Mouse (Mus musculus) layer of hippocampus, adult 18-20 months (tissue): Measurements from ENCODE around the gene Kcnk7. TPM values are rescaled to one million over a fixed set of nuclear protein-coding genes. Genes with fewer than 3 reads are reported as not detected.
A peak's percentile ranks its signal among the peaks of the same experiment; 100 is the strongest.

Experiments used
- DNase-seq, 2 experiments: peaks; one replicate each; pipeline ENCODE4 v3.0.0; 2022; ENCODE audit warnings: low spot score in 2 of 2
- total RNA-seq, 2 experiments: library from RNA; stranded (reverse); gene quantifications; 2 replicates each; pipeline ENCODE4 v1.2.3; 2021

The Kcnk7 gene
- total RNA-seq, 2 experiments from 2014 or later = not detected

DNA sequence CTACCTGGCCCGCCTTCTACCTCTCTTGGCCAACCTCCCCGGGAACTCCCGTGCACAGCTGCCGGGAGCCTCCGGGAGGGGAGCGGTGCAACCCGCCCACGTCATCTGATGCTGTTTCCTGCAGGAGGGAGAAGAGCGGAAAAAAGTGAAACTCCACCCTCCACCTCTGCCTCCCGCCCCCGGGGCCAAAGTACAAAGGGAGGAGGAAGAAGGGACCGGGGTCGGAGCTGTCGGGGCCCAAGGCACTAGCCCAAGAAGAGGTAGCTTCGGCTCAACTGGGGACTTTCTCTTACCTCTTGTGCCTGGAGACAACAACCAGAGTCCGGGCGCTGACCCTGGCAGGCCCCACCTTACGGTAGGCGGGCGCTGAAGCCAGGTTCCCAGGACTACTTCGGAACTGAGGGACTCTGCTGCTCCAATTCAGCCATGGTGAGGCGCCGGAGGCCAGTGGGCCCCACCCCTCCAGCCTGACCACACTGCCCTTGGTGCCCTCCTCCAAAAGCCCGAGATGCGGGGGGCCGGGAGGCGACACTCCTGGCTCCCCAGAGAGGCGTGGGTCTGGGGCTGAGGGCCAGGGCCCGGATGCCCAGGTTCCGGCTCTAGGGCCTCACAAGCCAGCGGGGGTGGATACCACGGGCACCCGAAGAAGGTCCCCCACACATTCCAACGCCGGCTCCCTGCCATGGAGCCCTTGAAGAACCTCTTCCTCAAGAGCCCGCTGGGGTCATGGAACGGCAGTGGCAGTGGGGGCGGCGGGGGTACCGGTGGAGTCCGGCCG, 14.4 kb upstream of the Kcnk7 start:
- peak; percentile 67 to 76 for DNase-seq

DNA sequence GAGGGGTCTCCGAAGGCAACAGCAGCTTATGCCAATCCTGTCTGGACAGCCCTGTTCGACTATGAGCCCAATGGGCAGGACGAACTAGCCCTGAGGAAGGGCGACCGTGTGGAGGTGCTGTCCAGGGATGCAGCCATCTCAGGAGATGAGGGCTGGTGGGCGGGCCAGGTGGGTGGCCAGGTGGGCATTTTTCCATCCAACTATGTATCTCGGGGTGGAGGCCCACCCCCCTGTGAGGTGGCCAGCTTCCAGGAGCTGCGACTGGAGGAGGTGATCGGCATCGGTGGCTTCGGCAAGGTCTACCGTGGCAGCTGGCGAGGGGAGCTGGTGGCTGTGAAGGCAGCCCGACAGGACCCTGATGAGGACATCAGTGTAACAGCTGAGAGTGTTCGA, 13.8 kb upstream of the Kcnk7 start:
- DNase-seq = no peak

DNA sequence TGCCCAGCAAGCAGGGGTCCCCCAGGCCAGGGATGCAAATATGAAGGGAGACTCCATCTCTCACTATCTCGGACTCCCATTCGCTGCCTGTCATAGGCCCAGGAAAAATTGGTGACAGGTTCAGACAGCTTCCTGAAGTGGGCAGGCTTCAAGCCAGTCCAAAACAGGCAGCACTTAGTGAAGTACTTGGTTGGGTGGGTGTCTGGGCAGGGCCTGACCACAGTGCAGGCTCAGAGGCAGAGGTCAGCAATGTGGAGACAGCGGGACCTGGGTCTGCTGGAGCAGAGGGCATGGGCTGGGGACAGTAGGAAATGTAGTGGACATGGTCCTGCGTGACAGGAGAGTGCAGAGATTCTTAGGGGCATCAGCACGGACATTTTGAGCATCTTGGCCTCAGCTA, 12.6 kb upstream of the Kcnk7 start:
- DNase-seq = no peak

DNA sequence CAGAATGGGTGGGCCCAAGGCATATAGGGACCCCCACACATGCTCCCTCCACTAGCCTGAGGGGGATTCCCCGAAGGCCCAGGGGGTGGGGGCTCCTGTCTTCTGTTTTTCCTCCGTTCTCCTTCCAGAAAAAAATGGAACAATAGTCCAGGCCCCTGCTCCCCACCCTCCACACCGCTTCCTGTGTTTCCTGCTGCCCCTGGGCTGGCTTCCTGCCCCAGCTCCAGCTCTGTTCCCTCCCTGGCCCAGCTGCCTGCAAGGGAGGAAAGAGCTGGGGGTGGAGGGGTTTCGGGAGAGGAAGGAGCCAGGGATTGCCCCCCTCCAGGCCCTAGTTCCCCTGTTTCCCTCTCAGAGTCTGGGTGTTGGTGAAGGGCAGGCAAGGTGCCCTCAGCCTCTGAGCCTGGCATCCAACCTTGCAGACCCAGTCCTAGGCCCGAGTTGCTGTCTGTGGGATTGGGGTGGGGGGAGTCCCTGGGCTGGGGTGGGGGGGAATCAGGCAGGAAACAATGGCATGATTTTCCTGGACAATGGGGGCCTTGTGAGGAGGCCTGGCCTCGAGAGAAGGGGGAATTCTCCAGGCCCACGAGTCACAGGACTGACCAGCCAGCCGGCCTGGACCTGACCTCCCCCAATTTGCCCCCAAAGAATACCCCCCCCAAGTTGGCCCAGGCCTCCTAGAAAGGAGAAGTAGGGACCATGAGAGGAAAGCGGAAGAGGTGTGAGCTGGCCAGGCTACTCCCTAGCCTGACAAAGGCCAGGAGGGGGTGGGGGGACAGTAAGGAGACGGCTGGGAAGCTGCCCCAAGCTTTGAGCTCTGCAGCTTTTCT, 11.9 kb upstream of the Kcnk7 start:
- no peak for DNase-seq

DNA sequence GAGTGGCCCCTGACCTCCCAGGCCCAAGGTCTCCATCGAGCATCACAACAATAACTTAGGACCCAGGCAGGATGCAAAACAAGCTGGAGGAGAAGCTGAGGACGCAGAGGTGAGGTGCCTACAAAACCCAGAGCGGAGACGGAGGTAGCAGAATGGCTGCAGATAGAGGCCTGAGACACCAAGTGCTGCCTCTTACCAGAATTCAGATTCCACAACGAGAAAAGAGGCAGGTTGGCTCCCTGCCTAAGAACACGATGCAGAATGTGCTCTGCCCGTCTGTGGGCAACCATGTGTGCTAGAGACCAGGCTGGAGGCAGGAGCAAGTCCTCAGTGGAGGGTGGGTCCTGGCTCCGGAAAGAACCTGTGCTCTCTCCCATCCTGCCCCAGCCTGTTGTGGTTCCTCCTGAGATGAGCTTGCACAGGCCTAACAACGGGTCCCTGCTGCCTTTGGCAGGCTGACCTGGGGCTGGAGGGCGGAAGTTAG, 11.2 kb upstream of the Kcnk7 start:
- peak in 1 of 2 experiments; percentile 63 for DNase-seq

DNA sequence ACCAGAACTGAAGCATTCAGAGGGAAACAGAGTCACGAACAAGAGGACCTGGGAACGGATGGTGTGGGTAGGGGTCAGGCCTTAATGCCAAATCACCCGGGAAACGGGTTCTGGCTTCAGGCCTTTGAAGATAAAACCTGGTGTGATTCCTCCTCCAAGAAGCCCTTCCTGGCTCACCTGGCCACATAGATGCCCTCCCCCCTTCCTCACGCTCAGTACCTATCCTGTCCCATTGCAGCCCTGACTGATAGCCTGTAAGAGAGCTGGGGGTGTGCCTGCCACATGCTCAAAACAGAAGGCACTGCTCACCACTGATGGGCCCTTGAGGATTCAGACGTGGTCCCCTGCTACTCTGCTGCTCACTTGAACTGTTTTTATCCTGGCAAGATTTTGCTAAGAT, 10.4 kb upstream of the Kcnk7 start:
- no peak for DNase-seq

DNA sequence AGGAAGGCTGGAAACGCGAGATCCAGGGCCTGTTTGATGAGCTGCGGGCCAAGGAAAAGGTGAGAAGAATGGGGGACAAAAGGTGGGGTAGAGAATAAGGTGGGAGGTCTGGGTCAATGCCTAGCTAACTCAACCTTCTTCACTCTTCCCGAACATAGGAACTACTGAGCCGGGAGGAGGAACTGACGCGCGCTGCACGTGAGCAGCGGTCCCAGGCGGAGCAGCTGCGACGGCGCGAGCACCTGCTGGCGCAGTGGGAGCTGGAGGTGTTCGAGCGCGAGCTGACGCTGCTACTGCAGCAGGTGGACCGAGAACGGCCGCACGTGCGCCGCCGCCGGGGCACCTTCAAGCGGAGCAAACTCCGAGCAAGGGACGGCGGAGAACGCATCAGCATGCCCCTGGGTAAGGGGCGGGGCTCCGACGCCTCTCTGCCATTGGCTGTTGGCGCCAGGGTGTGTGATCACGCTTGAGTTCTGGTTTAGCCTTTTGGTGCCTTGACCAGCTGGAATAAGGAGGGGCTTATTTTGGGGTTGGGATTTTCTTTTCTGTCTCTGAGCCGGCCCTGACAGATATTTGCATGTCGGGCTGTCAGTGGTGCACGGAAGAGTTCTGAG, 8.2 kb upstream of the Kcnk7 start:
- no peak for DNase-seq

DNA sequence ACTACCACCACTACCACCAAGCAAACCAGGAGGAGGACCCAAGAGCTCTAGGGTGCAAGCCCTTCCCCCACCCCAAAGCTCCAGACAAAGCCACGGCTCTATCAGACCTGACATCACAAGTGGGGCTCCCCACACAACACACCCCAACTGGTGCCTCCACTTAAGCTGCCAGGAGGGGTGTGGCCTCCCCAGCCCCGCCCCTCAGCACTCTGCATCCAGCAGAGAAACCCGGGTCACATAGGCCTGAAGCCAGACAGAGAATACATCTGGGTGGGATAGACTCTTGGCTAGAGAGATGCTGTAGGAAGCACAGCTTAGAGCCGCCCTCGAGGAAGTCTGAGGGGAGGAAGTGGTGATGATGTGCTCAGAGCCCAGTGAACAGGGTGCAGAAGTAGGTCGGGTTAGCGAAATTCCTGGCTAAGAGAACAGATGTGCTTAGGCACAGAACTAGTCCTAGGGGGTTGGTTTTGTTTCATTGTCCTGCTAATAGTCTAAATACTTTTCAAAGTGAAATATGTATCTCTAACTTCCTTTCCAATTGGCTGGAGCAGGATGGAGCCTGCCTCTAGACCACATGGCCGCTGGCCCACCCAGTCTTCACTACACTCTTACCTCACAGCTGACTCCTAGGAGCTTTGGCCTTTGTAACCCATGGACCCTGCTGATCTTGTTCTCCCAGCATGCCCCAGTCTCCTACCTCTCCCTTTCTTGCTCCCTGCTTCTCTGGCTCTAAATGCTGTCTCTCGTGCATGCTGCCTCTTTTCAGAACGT, 819 bp downstream of the Kcnk7 start:
- no peak for DNase-seq

DNA sequence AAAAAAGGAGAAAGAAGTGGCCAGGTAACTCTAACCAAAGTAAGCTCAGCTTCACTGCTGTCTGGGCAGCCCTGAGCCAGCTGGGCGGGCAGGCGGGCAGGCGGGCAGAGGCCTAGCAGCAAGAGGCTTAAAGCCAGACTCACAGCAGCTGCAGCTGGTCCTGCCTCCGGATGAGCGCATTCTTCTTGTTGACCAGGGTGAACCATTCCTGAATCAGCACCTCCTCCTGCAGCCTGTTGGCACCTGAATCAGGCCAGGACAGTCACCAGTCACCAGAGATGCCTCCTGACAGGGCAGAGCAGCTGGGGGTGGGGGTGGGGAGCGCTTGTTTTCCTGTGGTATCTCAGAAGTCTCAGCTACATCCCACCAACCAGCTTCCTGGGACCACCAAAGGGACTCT, 5.9 kb downstream of the Kcnk7 start:
- no peak for DNase-seq

DNA sequence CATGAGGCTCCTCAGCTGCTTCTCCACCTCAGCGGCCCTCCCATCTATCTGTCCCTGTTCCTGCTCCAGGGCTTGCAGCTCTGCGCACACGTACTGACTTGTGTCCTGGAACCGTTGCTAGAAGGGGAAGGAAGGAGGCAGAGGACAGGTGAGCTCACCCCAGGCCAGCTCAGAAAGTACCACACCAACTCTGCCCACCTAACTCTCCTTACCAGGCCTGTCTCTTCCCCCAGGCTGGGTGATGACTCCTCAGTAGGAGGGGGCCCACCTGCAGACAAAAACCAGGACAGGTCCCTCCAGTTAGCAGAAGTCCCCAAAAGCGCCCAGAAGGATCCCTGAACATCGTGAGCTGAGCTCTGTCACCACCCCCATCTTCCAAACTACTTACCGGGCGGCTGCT, 6.4 kb downstream of the Kcnk7 start:
- DNase-seq = no peak

DNA sequence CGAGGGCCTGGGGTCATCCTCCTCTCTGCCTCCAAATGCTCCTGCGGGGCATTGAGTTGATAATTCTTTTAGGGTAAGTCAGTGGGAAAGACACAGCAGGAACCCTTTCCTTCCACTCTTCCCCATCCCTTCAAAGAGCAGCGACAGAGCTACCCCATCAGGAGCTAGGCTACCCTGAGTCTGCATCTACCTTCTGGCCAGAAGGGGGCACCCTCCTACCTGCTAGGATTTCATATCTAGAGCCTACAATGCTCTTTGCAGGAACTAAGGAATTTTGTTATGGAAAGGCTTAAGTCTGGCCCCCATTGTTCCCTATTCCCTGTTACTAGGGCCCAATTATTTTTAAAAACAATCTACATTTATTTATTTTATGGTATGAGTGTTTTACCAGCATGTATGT, 7.1 kb downstream of the Kcnk7 start:
- DNase-seq = peak in 1 of 2 experiments; percentile 90

DNA sequence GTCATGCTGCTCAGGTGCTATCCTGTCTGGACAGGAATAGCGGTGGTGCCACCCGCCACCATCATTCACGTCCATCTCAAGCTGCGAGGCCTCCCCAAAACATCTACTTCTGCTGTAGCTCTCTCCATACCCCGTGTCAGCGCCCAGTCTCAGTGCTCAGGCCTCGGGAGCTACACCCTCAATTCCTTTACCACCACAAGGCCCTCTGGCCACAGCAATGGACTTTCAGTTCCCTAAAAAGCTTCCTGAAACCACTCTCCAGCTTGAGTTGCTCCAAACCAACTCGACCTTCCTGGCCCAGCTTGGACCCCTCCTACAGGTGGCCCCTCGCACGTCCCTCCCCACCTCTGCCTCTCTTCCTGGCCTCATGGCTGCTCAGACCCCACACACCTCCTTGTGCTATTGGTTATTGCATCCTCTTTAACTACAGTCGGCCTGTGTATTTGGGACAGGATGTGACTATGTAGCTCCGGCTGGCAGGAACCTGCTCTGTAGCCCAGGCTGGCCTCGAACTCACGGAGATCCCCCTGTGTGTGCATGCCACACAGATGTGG, 7.8 kb downstream of the Kcnk7 start:
- no peak for DNase-seq

DNA sequence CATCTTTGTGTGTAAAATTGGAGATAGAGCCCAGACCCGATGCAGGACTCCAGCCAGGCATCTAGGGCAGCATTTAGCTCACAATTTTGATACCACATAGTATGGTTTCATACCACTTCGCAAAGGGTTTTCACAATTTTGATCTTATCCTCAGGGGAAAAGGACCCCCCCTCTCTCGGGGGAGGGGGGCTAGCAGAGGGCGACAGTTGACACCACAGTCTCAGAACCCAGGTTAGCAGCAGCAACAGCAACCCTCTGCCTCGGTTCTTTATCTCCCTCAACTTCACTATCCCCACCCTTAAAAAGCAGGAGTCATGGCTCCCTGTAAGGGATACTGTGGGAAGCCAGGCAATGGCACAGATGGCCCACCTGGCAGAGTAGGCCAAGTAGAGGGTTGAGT, 9.1 kb downstream of the Kcnk7 start:
- DNase-seq = no peak

DNA sequence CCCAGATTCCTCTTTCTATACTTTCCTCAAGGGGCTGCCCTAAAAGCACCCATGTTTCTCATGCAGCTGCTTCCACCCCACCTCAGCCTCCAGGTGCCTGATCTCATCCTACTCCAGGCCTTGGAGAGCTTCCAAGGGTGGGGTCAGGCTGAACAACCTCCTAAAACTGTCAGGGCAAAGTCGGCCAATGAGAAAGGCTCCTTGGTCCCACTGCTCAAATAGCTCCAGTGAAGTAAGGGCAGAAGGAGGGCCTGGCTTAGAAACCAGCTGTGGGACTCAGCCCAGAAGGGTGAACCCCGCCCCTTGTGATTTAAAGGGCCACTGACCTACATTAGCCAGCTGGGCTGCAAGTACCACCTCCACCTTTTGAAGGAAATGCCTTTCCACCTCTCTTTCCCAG, 9.6 kb downstream of the Kcnk7 start:
- no peak for DNase-seq

DNA sequence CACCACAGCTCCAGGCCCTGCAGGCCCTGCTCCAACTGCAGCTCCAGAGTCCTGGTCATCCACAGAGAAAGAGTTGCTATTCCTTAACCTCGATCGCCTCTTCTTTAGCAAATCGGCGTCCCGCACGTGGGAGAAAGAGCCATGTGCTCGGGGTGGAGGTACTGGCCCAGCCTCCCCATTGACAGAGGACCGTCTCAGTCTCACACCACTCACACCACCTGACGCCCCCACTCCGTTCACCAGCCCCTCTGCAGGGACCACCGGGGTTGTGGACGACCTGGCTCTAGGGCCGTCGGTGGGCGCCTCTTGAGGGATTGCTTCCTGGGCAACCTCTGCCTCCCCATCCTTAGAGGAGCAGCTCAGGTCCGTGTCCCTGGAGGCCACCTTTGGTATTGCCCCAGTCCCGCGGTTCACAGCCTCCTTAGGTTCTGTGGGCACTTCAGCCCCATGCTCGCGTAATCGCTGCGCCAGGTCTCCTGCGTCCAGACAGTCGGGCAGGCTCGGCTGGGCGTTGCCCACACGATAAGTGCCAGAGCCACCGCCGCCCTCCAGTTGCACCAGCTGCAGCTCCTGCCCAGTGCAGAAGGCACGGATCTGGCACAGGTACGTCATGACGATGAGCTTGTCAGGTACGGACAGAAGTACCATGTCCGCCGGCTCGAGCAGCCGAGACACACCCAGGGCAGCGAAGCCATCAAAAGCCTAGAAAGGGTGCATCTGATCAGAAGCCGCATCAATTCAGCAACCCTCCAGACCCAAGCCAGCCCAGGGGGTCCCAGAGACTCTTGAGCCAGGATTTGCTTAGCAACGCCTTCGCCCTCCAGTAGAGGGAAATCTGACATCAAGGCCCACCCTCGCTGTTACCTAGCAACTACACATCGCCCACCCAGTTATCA, 11.9 kb downstream of the Kcnk7 start:
- peak; percentile 50 to 68 for DNase-seq

DNA sequence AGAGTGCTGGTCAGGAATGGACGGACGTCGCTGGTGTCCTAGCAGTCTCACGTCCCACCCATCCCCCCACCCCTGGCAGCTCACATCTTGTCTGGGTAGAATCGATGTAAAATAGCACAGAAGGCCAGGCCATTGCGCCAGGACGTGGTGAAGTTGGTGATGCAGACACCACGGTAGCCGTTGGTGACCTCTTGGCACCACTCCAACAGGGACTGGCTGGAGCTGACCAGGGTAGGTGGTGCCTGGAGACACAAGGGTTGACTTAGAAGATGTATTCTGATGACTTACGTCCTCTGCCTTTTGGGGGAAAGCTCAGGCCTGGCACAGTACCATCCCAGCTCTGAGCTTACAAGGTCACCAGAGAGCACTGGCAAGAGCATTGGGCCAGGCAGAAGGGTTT, 12.8 kb downstream of the Kcnk7 start:
- DNase-seq = no peak

DNA sequence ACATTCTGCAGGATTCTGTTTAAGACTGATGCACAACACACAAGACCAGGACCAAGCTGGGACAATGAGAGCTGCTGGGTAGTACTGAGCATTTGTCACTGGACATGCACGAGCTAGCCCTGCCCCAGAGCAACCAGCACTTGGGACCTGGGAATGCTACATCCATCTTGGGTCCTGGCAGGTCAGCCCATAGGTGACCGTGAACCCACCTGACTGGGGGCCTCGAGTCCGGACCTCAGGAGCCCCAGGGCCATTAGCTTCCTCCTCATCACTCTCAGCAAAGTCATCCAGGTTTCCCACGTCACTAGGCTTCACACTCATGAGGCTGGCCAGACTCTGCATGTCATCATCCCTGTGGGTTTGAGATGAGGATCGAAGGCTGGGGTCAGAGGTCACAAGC, 17.1 kb downstream of the Kcnk7 start:
- no peak for DNase-seq

DNA sequence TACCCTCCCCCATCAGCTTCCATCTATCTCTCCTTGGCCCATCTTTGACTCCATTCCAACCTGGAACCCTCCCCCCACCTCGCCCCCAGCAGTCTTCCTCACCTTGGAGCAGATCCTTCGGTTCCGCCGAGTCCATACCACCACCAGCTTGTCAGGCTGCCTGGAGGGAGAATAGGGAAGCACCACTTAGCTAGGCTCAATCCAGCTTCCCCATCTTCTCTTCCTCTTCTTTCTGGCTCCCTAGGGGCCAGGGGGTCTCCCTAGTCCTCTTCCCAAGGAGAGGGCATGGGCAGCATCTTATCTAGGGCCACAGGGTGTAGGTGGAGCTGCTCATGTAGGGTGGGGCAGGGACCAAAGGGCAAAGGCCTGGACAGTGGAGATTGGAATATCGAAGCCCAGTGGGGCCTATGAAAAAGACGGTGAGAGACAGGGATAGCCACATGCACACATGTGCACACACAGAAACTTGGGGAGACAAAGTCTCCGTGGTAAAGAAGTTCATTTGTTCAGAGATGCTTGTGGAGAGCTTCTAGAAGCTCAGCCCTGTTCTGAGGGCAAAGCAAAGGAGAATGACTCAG, 18.8 kb downstream of the Kcnk7 start:
- DNase-seq = no peak

DNA sequence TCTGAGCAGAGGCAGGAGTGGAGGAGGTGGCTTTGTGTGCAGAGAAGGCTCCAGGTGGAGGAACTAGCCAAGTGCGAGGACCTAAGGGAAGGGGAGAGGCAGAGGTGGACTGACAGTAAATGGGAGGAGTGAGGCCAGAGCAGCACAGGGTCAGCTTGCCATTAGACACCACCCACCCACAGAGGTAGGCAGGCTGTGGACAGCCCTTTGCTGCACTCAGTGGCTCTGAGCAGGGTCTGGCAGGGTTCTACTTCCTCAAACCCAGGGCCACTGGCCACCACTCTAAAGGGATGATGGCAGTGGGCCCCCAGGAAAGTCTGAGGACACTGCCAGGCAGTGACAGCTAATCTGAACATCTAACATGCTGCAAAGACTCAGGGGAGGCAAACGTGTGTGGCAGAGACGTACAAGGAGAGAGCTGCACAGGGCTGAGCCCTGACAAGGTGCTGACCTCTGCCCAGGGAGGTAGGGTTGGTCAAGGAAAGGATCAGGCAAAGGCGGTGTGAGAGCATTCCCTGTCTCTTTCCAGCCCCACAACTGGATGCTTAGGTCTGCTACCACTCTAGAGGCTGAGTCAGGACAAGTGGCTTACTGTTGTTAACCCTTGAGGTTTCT, 19.9 kb downstream of the Kcnk7 start:
- DNase-seq = no peak
